Mouse (Mus musculus) bone marrow, adult 2 months (tissue): ENCODE data around the gene Ager.

Experiments
- CTCF ChIP-seq: fragments of 200-500 bp; IDR thresholded peaks from 2 replicates; pipeline ENCODE4 v1.5.1; 2011; ENCODE audit warnings: low read length, control low read depth; ENCODE audit not compliant: control insufficient read depth, insufficient read depth
- POLR2A ChIP-seq: fragments of 200-500 bp; IDR thresholded peaks from 2 replicates; pipeline ENCODE4 v1.6.1; 2011; ENCODE audit warnings: low read depth, mild to moderate bottlenecking, control low read depth, low read length, borderline replicate concordance; ENCODE audit not compliant: control insufficient read depth

DNA sequence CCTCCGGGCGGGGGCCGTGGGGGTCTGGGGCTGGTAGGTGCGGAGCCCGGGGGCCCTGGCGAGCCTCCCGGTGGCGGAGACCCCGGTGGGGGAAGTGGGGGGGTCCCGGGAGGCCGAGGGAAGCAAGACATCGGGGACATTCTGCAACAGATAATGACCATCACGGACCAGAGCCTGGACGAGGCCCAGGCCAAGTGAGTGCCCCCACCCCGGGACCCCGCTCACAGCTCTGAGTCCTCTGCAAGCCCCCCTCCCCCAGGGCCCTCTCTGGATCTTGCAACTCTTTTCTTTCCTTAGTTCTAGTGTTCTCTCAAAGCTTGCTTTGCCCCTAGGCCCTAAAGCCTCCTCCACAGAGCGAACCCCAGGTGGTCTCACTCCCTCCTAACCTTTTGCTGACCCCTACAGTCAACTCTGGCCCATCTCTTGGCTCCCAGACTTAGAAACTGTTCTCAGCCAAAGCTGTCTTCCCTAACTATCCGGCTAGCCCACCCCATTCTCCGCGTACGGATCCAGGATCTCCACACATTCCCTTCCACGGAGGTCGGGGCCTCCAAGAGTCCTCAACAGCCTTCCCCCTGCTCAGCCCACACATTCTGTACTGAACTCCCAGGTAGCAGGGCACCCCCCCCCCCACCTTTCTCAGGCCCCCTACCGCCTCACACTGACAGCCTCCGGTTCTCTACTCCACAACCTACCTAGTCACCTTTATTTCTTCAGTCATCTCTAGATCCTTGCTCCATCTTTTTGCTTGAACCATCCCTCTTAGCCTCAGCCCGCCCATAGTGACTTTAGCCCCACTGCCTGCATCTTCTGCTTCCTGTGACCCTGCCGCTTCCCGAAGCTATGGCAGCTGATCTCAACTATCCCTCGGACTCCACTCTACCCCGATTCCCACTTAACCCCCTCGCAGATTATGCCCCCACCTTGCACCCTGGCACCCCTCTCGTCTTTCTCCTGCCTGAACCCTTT lies 4.8 kb upstream of the Ager start:
- TF ChIP-seq POLR2A (no peak), CTCF (no peak)
